Mouse (Mus musculus) T-helper 17 cell (primary cell): ENCODE measurements around the gene Arhgdib.

Experiments
- in situ Hi-C, 2 experiments: fragments of 300-600 bp; cut with MboI, MseI; formaldehyde crosslinking; loops; 1 replicate in 1 of 2; 2 replicates in 1 of 2; pipeline ENCODE4 v1.15.1; 2025; ENCODE audit warnings: high pct_unique_total_duplicates in 2 of 2

Arhgdib gene

DNA sequence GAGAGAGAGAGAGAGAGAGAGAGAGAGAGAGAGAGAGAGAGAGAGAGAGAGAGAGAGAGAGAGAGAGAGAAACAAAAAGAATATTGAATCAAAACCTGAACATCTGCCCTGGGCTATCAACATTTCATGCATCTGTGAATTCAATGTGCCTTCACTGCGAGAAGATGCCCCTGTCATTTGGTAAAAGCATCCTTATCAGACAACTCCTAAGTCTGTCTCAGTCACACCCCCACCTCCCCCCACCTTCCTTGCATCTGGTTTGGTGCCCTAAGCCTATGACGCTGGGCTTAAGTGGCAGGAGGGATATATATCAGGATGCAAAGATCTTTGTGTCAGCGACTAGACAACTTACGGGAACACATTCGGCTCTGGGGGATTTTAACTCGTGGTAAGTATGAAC, 12.5 kb upstream of the Arhgdib start:
- in situ Hi-C loops: no loop called here

DNA sequence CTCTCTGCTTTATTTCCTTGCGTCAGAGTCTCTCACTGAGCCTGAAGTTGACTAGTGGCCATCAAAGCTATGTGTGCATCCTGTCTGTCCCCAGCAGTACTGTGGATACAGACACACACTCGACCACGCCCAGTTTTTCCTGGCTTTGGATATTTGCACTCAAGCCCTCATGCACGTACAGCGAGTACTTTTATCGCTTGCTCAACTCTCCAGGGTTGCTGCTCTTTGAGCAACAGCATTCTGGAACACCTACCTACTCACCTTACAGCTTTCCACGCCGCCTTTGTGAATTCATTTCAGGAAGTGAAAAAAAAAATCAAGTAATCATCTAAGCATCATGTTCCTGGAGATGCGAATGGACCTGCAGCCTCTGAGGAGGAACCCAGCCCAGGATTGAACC, 11.2 kb upstream of the Arhgdib start:
- in situ Hi-C loops: no loop called here

DNA sequence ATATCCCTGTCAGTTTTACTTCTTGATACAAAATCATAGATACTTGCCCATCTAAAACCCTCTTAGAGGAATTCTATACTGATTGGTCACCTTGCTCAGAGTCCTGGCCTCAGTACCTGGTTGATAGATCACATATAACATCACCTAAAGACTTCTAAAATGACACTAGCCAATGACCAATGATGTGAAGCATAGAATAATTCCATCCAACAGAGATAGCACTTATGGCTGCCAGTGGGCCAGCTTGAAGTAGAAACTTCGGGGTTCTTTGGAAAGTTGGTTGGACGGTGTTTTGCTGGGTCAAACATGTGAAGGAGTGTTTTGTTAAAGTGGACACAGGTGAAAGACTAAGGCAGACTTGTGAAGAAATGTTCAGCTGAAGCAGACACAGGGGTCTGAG, 8.5 kb upstream of the Arhgdib start:
- in situ Hi-C loops: no loop called here

DNA sequence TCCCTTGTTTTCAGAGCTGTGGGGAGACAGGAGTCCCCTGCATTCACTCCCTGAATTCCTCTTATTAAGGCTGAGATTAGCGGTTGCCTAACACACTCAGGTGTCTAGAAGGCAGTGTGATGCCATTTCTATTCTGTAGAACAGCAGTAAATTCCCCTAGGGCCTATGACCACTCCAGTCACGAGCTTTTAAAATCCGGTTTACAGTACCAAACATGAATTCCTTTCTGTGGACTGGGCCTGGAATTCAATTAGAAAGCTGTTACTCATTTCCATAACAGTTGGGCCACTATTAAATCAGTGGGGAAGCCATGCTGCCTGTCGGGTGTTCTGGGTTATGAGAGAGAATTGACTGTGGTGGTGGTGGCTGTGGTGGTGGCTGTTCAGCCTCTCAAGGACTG, 6.0 kb upstream of the Arhgdib start:
- in situ Hi-C loops: no loop called here

DNA sequence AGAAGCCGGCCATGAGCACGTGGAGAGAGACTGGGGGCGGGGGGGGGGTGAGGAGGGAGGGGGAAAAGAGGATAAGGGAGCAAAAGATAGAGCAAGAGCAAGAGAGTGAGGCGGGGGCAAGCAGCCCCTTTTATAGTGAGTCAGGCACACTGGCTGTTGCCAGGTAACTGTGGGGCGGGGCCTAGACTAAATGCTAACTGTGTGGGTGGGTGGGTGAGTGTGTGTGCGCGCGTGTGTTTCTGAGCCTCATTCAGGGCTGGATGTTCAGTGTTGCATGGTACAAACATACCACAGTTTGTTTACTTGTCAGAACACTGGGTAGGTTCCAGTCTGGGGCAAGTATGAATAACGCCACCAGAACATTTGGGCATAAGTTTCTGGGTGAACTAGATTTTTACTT, 5.2 kb upstream of the Arhgdib start:
- in situ Hi-C loops: no loop called here

DNA sequence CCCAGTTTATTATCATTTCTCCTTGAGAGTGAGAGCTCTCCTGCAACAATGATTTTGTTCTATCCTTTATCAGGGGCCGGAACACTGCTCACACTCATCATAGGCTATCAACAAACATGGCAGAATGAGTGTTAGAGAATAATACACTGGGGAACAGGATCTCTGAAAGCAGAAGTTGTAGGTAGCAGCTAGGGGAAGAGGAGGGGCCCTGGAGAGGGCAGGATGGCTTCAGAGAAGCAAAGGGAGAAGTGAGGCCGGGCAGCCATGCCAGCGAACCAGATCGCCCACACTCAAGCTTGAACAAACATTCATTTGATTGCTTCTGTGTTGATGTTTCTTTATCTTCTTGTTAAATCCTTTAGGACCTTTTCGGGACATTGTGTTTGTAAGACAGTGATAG, 4.5 kb upstream of the Arhgdib start:
- in situ Hi-C loops: no loop called here

DNA sequence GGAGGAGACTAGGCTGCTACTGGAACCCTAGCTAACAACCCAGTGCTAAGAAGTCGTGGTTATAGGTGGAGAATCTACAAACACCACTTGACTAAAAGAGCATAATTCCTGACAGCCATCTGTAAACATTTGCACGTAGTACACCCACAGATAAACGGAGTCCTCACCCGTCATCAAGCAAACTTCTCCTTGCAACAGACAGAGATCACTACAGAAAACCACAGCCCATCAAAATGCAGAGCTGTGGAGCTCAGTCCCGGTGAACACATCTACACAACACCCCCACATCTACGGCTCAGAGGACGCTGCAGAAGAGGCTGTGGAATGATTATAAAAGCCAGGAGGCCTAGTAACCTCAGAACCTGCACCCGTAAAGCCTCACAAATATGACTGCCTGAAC, 2.8 kb upstream of the Arhgdib start:
- in situ Hi-C loops: no loop called here

DNA sequence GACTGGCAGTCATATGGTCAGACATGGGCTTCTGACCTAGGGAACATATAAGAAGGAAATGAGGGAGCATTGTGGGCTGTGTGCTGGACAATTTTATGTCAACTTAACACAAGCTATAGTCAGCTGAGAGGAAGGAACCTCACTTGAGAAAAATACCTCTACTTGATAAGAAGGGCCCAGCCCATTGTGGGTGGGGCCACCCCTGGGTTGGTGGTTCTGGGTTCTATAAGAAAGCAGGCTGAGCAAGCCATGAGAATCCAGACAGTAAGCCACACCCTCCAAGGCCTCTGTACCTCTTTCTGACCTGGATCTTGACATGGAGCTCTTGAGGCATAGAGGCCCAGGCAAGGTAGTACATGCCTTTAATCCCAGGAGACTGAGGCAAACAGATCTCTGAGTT, 1.7 kb upstream of the Arhgdib start:
- in situ Hi-C loops: no loop called here

DNA sequence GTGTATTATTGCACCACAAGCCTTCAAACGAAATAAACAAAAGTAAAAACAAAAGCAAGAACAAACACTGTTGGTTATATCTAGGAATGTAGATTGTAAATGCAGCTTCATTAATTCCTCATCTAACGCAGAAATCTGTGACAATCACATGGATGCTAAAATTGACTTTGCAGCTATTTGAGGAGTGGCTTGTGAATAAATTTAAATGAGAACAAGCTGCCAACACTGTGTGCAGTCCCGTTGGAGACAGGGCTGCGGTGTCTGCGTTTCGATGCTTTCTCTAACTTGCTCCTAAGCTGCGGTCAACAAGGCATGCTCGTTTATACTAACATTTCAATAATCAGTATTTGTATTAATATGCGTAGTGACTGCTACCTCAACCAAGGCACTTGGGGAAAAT, 581 bp upstream of the Arhgdib start:
- in situ Hi-C loops: no loop called here

DNA sequence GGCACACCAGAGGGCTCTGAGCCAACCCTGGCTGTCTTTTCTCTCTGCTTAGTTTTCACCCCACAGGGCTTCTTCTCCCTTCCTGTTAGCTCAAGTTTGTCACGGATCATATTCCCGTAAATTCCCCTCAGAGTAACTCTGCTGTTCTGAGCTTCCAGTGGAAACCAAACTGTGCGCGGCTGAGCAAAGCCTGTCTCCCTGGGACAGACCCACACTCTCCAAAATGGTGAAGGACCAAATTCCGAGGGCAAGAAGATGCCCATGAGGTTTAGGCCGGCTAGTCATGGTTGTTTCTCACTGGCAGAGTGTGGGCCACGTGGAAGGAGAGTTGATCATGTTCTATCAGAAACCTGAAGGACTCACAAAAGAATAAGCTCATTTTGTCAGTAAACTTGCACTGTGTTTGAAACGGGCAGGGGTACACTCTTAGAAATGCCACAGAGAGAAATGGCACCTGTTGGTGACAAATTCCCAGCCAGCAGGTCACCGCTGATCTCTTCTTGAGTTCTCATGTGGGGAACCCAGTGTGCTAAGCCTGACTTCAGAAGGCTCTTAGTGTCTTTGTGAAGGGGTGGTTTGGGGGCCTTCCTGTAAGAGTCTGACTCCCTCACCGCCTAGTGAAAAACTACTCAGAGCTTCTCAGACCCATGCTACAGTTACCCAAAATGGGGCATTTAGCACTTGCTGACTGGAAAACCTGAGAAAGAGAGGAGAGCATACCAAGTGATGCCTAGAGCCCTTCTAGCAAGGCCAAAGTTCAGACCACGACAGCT, 1.3 kb downstream of the Arhgdib start:
- in situ Hi-C loops: no loop called here

DNA sequence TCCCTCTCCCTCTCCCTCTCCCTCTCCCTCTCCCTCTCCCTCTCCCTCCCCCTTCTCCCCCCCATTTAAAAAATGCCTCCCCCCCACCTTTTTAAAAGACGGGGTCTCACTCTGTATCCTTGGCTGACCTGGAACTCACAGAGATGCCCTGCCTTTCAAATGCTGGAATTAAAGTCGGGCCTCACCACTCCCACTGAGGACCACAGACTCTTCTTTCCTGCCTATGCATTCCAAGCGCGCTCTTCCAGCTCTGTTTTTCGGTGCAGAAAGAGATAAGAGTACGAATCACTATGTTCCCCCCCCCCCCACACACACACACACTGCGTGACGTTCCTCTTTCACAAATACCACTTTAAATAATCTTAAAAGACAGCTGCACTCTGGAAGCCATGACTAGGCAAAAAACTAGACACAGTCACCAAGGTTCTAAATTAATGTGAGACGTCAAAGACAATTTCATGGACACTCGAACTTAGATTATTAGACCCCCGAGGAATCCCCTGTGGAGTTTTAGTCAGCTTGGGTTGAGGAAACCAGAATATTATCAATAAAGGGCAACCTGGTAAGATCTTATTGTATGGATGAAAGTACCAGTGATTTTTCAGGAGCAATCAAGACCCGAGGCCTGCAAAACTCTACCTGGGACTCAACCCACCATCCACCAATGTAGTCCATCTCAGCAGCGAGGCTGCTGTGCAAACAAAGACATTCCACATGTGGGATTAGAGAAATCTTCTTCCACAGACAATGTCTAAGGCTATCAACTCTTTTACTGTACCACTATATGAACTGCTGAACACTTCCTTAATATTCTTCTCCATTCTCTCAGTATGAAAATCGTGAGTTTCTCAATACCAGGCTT, 2.1 kb downstream of the Arhgdib start:
- in situ Hi-C loops: no loop called here

DNA sequence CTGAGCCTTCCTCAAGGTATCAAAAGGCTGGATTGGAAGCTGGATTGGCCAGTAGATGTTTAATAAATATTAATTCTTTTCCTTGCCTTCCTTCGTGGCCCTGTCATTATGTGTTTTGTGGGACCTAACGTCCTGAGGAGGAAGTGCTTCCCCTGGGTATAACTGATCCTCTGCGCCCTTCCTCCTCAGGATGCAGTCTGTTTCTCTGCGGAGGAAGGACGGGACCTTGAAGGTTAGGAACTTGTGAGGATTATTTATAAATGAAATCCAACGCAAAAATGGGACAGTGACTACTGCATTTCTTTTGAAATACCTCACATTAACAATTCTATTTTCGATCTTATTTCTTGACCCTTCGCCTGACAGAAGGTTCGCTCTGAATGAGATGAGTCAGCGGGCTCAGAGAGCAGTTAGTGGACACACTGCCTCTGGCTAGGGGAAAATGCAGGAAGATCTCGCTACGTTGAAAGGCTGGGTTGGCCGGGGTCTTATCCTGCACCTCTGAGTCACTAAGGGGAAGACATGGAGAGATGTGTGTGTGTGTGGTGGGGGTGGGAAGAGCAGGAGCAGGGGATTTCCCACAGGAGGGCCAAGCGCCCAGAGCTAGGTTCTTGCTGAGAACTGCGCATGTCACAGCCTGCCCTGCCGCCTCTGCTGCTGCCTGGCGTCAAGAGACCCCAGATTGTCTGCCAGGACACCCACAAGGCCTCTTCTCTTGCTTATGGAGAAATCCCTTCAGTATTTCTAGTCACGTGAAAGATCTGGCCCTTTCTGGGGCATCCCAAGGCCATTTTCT, 3.2 kb downstream of the Arhgdib start:
- in situ Hi-C loops: no loop called here

DNA sequence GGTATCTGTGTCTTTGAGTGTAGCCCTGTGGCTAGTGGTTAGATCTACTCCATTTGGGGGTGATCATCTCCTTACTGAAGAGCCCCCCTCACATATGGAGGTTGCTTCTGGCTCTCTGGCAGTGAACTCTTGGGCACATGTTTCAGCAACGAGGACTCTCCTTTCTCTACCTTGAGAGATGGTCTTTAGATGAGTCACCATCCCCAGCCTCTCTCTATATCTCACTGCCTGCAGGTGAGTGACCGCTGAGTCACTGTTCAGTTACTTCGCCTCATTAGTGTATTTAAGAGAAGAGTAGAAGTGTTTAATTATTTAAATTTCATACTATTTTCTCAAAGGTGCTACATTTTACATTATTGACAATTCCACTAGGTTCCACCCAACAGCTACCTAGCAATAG, 4.6 kb downstream of the Arhgdib start:
- in situ Hi-C loops: no loop called here

DNA sequence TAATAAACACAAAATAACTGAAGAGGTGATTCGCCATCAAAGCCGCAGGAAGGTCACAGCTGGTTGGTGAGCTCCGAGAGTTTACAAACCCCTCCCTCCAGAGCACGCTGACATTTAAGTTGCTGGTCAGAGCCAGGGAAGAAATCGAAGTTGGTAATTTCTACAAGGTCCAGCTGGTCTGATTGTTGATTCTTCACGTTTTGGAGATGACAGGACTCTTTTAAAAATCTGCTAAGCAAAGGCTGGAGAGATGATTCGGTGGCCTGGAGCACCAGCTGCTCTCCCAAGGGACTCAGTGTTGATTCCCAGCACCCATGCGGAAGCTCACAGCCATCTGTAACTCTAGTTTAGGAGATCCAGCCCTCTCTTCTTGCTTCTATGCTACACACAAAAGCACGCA, 5.3 kb downstream of the Arhgdib start:
- in situ Hi-C loops: no loop called here

DNA sequence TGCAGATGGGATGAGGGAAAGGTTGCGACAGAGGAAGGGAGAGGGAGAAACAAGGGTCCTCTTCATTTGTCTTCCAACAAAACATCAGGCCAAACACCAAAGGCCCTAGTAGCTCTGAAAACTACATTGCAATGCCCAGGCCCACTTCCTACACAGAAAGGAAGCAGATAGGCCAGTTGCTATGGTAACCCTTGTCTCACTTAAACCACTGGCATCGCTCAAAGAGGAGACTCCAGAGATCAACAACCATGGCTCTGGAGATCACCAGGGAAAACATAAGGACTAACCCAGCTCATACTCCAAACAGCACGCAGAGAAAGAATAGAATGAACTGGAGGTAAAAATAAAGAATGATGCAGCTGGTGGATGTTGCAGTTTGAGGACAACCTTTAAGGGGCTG, 6.5 kb downstream of the Arhgdib start:
- in situ Hi-C loops: no loop called here

DNA sequence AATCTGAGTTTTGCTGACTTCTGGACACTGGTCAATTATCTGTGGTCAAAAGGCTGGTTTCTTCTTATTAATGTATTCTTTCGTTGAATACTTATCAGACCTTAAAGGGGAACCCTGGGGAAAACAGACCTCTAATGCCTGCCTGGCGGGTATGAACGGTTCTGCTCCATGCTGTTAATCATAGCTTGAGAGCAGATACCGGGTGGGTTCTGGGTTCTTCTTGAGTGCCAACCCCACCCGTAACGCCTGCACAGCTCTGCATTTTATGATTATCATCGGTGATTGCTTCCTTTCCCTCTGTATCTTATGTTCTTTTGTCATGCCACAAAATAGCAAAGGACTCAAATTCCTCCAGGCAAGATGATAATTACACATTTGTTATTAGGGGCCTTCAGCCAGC, 7.6 kb downstream of the Arhgdib start:
- in situ Hi-C loops: loop anchor here (5.0 kb wide), 1 partner anchor 33 kb away; no protein-coding TSS in a partner anchor

DNA sequence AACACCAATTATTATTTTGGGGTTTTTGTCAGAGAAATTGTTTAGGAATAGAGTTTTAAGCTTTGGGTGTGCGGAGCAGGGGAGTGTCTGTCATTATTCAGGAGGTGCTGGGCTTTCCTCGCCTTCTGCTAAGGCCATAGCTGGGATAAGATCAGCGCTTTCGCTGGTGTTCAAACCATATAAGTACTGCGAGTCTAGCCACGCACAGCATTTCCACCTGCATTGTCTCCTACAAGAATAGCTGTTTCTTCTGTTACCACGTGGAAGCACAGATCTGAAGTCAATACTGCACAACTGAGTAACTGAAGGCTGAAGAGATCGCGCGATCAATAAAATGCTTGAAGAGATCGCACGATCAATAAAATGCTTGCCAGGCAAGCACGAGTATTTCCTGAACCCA, 10.5 kb downstream of the Arhgdib start:
- in situ Hi-C loops: loop anchor here (5.0 kb wide), 1 partner anchor 36 kb away; no protein-coding TSS in a partner anchor

DNA sequence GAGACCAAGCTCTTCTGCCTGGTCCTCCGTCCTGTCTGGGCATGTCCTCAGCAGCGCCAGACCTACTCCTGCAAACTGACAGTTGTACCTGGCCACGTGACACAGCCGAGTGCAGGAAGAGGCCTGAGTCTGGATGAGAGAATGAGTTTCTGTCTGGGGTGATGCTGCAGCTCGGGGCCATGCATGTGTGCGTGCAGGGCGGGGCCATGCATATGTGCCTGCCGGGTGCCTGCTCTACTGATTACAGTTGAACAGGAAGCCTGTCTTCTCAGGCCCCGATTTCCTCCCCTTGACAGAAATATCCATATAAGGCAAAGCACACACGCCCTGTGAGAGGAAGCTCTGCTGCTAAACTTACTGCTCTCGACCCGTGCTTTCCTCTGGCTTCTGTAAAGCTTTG, 11.0 kb downstream of the Arhgdib start:
- in situ Hi-C loops: loop anchor here (5.0 kb wide), 1 partner anchor 37 kb away; no protein-coding TSS in a partner anchor

DNA sequence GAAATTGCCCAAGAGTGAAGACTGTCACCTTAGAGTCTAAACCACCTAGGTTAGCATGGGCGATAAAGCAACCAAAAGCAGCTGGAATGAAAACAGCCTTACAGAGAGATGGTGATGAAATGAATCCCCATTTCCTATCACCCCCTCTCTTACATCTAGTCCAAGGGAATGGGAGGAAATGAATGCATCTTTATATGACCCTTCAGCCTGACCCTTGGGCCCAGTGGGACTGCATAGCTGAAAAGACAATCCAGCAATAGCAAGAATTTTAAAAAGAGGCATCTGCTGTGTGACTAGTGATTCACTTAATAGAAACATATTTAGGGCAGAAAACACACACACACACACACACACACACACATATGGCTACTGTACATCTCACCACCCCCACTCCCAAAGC, 14.1 kb downstream of the Arhgdib start:
- in situ Hi-C loops: no loop called here

DNA sequence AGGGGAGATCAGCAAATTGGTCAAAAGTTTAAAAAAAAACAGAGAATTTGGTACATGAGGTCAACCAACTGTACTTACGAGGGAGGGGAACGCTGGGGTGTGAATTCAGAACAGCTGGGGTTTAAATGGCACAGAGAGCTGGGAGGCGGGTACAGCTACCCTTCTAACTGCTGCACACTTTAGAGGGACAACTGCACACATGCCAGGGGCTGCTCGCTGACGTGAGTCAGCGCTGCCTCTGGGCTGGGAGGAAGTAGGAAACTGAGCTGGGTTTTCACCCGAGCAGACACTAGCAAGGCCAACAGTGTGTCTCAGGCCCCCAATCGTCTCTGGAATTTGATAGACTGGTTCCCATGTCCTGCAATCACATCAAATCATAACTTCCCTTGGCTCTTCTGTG, 16.6 kb downstream of the Arhgdib start:
- in situ Hi-C loops: no loop called here

DNA sequence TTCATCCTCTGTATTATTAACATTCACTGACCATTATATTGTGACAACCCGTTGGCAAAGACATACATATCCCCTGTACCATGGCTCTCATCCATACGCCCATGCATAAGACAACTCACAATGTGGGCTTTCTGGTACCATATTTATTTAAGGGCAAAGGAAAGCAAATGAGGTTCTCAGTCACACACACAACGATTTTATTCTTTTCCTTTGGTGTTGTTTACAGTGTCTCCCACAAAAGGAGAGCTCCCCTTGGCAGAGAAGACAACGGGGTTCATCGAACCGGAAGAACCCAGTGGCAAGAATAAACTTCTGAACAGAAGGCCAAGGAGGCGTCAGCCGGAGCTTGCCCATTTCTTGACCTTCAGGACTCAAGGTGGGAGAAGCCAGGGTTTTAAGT, 18.2 kb downstream of the Arhgdib start, which contains the start of gene Pde6h:
TSS of gene Pde6h (plus strand) at position 301 of the 400 bp plus-strand sequence.
- in situ Hi-C loops: loop anchor here (5.0 kb wide), 3 partner anchors 61 to 106 kb away; no protein-coding TSS in a partner anchor

DNA sequence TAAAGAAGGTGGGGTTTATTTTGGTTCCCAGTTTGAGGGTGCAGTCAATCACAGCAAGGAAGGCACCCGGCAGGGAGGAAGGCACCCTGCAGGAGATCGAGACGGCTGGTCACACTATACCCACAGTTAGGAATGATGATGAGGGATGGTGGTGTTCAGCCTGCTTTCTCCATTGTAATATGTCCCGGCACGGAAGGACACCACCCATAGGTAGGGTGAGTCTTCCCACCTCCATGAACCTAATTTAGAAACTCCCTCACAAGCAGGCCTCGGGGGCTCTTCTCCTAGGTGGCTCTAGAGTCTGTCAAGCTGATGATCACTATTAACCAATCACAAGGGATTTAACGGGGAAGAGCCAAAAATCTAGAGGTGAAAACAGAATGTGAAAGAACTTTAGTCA, 18.8 kb downstream of the Arhgdib start:
- in situ Hi-C loops: loop anchor here (5.0 kb wide), 3 partner anchors 61 to 106 kb away; no protein-coding TSS in a partner anchor
